Mouse (Mus musculus): ENCODE results near the gene Trpm7. TPM values are rescaled to one million over a fixed set of nuclear protein-coding genes. Genes with fewer than 3 reads are reported as not detected.

Trpm7 gene
- polyA plus RNA-seq, 1 experiment from 2014 or later: 38.8 TPM

Small RNA genes within 50 kb of the gene (microRNA-seq; reads per million reads assigned to microRNA genes)
- gene Mir3473g: not detected

Other genes starting within 250 kb of the Trpm7 start
- 45.5 and 62.1 TPM in 2 replicates for gene Gabpb1, start 199.9 kb downstream of the Trpm7 start, polyA plus RNA-seq (2014; fragmentation: Nextera tagmentation; extraction: Ambion mirVana)
- 19.6 and 31.1 TPM in 2 replicates for gene Usp8, start 168.9 kb downstream of the Trpm7 start, polyA plus RNA-seq (2014; fragmentation: Nextera tagmentation; extraction: Ambion mirVana)
- gene Usp50, start 92.8 kb downstream of the Trpm7 start, polyA plus RNA-seq (2014; fragmentation: Nextera tagmentation; extraction: Ambion mirVana): 3.1 TPM in 2 replicates
- gene Sppl2a, start 57.0 kb upstream of the Trpm7 start, polyA plus RNA-seq (2014; fragmentation: Nextera tagmentation; extraction: Ambion mirVana): 39.2 and 41.7 TPM in 2 replicates
- gene Ap4e1, start 132.5 kb upstream of the Trpm7 start, polyA plus RNA-seq (2014; fragmentation: Nextera tagmentation; extraction: Ambion mirVana): 7.7 and 12.3 TPM in 2 replicates
- gene Blvra, start 194.4 kb upstream of the Trpm7 start, polyA plus RNA-seq (2014; fragmentation: Nextera tagmentation; extraction: Ambion mirVana): 23.9 and 27.3 TPM in 2 replicates